Mouse (Mus musculus) lung, embryonic 15.5 days (tissue): ENCODE results near the gene Efna4. TPM values are rescaled to one million over a fixed set of nuclear protein-coding genes. Genes with fewer than 3 reads are reported as not detected.

ENCODE experiments used
- polyA plus RNA-seq: library from polyadenylated mRNA; unstranded; fragments of >200 nt; fragmentation: Nextera tagmentation; extraction: Ambion mirVana; gene quantifications from 2 replicates; pipeline ENCODE4 v1.2.1, GENCODE M21; 2015

The Efna4 gene
- polyA plus RNA-seq, 1 experiment from 2014 or later = 29.0 TPM

Other genes starting within 250 kb of the Efna4 start
- gene Rusc1, start 244.7 kb downstream of the Efna4 start, polyA plus RNA-seq = 16.0 and 16.6 TPM in 2 replicates
- gene Gm43738, start 236.9 kb downstream of the Efna4 start, polyA plus RNA-seq = 0.17 TPM in 1 of 2 replicates, not detected in the other
- 166 TPM in 2 replicates for gene Fdps, start 236.1 kb downstream of the Efna4 start, polyA plus RNA-seq
- 0.17 and 0.92 TPM in 2 replicates for gene Pklr, start 201.9 kb downstream of the Efna4 start, polyA plus RNA-seq
- gene Hcn3, start 177.8 kb downstream of the Efna4 start, polyA plus RNA-seq = 1.2 and 1.9 TPM in 2 replicates
- 27.8 and 28.9 TPM in 2 replicates for gene Clk2, start 173.2 kb downstream of the Efna4 start, polyA plus RNA-seq
- 106 and 110 TPM in 2 replicates for gene Scamp3, start 160.6 kb downstream of the Efna4 start, polyA plus RNA-seq
- 12.9 and 18.4 TPM in 2 replicates for gene Fam189b, start 154.9 kb downstream of the Efna4 start, polyA plus RNA-seq
- gene Gba, start 135.1 kb downstream of the Efna4 start, polyA plus RNA-seq = 37.2 and 42.6 TPM in 2 replicates
- 54.4 and 58.4 TPM in 2 replicates for gene Thbs3, start 122.8 kb downstream of the Efna4 start, polyA plus RNA-seq
- 195 and 197 TPM in 2 replicates for gene Mtx1, start 110.9 kb downstream of the Efna4 start, polyA plus RNA-seq
- gene Muc1, start 109.0 kb downstream of the Efna4 start, polyA plus RNA-seq = 74.3 and 88.9 TPM in 2 replicates
- gene Krtcap2, start 92.1 kb downstream of the Efna4 start, polyA plus RNA-seq = 282 and 311 TPM in 2 replicates
- 7.2 and 7.9 TPM in 2 replicates for gene Trim46, start 91.7 kb downstream of the Efna4 start, polyA plus RNA-seq
- gene Dpm3, start 78.7 kb downstream of the Efna4 start, polyA plus RNA-seq = 122 and 130 TPM in 2 replicates
- 62.3 and 65.4 TPM in 2 replicates for gene Slc50a1, start 67.5 kb downstream of the Efna4 start, polyA plus RNA-seq
- 89.7 and 94.5 TPM in 2 replicates for gene Efna1, start 56.9 kb downstream of the Efna4 start, polyA plus RNA-seq
- gene Efna3, start 15.1 kb downstream of the Efna4 start, polyA plus RNA-seq = 5.8 and 6.0 TPM in 2 replicates
- 61.5 and 63.0 TPM in 2 replicates for gene Adam15, start 12.0 kb upstream of the Efna4 start, polyA plus RNA-seq
- gene Dcst2, start 23.9 kb upstream of the Efna4 start, polyA plus RNA-seq = 0.11 and 0.19 TPM in 2 replicates
- 0.21 TPM in 1 of 2 replicates, not detected in the other for gene Dcst1, start 27.2 kb upstream of the Efna4 start, polyA plus RNA-seq
- gene Zbtb7b, start 56.7 kb upstream of the Efna4 start, polyA plus RNA-seq = 3.7 TPM in 2 replicates
- not detected in 2 replicates for gene Lenep, start 64.8 kb upstream of the Efna4 start, polyA plus RNA-seq
- gene Flad1, start 73.8 kb upstream of the Efna4 start, polyA plus RNA-seq = 21.3 and 23.1 TPM in 2 replicates
- 556 and 595 TPM in 2 replicates for gene Cks1b, start 80.4 kb upstream of the Efna4 start, polyA plus RNA-seq
- gene Shc1, start 80.4 kb upstream of the Efna4 start, polyA plus RNA-seq = 108 and 111 TPM in 2 replicates
- 40.6 and 41.1 TPM in 2 replicates for gene Pygo2, start 92.2 kb upstream of the Efna4 start, polyA plus RNA-seq
- 32.6 and 35.0 TPM in 2 replicates for gene Pbxip1, start 98.7 kb upstream of the Efna4 start, polyA plus RNA-seq
- gene Pmvk, start 116.5 kb upstream of the Efna4 start, polyA plus RNA-seq = 48.0 and 50.5 TPM in 2 replicates
- 1.1 and 1.2 TPM in 2 replicates for gene Kcnn3, start 182.1 kb upstream of the Efna4 start, polyA plus RNA-seq